Mouse (Mus musculus): ENCODE data around the gene Pou3f3.

DNA sequence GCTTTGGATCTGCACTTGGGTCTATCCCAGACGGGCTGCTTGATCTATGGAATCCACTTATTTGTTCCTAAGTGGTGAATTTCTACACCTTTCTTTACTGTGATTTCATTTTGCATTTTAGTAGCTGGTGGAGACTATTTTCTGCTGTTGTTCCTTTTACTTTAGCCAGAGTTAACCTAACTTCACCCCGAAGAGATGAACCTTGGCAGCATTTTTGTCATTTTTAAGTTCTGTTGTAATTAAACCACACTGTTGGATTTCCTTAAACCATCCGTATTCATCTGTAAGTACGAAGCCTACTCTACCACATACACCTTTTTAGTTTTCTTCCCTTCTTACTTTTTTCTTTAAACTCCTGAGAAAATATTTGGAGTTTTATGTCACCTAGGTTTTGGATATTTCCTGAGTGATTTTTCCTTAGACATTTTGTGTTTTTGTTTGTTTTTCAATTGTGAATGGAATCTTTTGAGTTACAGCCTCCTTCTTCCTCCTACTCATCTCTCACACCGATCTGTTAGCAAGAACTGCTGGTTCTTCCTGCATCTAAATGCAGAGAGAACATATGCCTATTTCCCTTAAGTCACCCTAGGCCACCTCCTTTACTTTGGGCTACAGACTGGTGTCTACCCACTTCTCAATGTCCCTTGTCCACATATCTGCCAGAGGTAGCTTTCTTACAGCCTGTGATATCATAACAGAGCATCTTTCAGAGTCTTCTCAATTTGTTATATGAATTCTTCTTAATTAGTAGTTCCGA is 54.1 kb downstream of the Pou3f3 start:
- TF ChIP-seq GATA1 (IDR thresholded peaks at IDR 0.05; ENCODE audit: low read length) = no peak
- TF ChIP-seq TAL1 (IDR thresholded peaks at IDR 0.05; ENCODE audit: low read length) = no peak
